Mouse (Mus musculus): Measurements from ENCODE around the gene Rab3ip.

- TF ChIP-seq POLR2A (IDR thresholded peaks at IDR 0.05; ENCODE audit: insufficient read length, low read depth) (no peak), MYOG (IDR thresholded peaks at IDR 0.05; ENCODE audit: control insufficient read depth in 1 of 3, insufficient read depth in 1 of 3, insufficient read length in 2 of 3, low read depth in 2 of 3) (no peak), SRF (IDR thresholded peaks at IDR 0.05; ENCODE audit: control insufficient read depth, insufficient read length, low read depth) (no peak), E2F4 (IDR thresholded peaks at IDR 0.05; ENCODE audit: insufficient read depth) (no peak), MAX (IDR thresholded peaks at IDR 0.05; ENCODE audit: low read depth) (no peak), POLR2AphosphoS2 (IDR thresholded peaks at IDR 0.05; ENCODE audit: insufficient read length, low read depth) (no peak), USF1 (IDR thresholded peaks at IDR 0.05; ENCODE audit: low read depth) (no peak), TCF3 (IDR thresholded peaks at IDR 0.05; ENCODE audit: insufficient read length, low read depth) (no peak), TCF12 (IDR thresholded peaks at IDR 0.05; ENCODE audit: insufficient read depth, poor library complexity, severe bottlenecking) (no peak)
These were observed 21.7 kb downstream of the Rab3ip start for GRCm38 (mm10) chr10:116928826-116929225.
